Mouse (Mus musculus): ENCODE results near the gene Tmbim7.

Gene Tmbim7

DNA sequence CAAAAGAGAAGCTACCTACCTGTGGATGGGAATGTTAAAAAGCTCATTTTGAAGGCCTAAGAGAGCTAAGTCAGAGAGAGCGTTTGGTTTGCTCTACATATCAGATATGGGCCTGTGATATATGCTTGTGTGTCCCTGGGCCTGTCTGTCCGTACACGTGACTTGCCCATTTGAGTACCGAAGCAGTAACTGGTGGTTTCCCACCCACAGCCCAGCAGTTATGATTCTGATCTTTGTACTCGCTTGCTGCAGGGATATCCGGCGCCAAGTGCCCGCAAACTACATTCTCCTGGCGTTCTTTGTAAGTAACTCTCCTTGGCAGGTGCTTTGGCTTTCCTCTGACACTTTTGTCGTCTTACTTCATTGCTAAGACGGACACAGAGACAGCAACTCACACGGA lies 15.6 kb downstream of the Tmbim7 start:
- no peak for DNase-seq

DNA sequence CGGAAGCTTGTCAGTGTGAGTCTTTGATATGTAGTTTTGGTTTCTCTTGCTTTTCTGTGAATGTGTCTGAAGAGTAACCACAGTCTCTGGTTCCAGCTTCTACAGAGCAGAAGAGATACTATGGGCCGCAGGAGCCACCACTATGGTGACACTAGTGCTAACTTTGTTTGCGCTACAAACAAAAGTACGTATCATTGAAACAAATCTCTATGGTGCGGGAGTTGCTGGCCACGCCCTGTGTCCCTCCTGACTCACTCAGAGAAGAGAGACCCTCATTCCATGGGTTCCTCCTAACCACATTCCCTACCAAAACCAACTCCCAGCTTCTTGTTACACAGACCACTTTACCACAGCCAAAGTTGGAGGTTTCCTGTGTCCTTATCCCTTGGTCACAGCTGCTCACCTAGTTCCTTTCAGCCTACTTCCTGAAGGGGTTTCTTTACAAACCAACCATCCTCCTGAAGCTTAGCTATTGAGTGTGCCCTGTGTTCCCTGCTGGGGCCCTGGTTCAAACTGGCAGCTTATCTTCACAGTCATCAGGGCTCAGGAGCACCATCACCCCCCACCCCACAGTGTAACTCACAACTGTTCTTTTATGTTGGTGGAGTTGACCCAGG lies 19.1 kb downstream of the Tmbim7 start:
- DNase-seq: no peak

DNA sequence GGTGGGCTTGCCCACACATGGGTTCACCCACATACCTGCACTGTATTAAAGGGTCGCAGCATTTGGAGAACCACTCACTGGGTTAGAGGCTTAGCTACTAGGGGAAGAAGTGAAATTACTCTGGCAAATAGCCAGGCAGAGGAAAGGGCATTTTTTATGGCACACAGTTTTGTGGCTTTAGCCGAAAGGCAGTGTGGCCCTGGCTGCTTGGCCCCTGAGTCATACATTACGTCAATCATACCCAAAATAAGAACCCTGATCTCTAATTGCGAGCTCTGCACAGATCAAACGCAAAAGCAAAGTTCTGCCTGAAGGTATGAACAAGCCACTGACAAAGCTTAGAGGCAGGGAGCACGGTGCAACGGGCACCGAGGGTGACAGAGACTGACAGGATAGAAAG lies 37.3 kb downstream of the Tmbim7 start:
- no peak for DNase-seq

DNA sequence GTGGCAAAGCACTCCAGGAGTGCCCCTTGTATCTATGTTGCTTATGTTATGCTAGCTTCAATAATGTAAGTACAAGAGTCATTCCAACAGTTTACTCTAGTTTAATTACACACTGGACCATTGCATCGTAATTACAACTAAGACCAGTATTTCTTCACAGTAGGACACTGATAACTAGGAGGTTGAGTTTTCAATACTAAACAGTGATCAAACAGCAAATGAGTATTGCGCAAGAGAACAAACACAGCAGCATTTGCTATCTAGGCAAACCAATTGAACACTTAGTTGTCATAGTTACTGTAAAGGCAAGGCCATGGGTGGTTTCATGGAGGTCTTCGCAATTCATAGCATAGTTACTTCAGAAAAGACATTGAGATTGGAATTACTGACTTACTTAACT lies 40.3 kb downstream of the Tmbim7 start:
- DNase-seq: no peak

DNA sequence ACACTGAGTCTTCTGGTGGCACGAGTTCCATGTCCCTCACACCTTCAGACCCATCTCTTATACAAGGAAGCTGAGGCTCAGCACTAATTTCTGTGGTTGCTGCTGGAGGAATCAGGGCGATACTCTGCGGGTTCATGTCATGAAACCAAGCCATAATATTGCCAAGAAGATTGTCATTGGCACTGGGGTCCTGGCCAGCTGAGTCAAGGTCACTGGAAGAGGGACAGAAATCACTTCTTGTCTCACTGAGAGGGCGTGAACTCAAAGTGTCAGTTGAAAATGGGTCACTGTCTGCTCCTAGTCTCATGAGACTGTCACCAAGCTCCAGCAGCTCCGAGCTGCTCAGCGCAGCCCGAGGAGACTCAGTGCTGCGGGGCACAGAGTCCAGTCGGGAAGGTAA lies 42.0 kb downstream of the Tmbim7 start:
- no peak for DNase-seq

DNA sequence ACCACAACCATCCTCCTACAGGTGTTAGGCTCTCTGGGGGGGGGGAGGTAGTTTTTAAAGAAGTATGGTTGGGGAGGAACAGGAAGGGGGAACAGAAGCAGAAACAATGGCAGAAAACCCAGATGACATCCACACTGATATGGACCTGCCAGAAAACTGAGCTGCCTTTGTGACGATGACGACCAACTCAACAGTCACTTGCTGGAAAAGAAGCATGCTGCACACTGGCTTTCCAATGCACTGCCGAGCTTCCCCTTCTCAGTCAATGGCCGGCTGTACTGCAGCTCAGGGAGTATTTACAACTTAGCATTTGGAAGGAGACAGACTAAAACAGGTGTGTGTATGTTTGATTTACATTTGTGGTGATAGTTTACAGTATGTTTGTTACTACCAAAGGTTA lies 44.2 kb downstream of the Tmbim7 start:
- no peak for DNase-seq

DNA sequence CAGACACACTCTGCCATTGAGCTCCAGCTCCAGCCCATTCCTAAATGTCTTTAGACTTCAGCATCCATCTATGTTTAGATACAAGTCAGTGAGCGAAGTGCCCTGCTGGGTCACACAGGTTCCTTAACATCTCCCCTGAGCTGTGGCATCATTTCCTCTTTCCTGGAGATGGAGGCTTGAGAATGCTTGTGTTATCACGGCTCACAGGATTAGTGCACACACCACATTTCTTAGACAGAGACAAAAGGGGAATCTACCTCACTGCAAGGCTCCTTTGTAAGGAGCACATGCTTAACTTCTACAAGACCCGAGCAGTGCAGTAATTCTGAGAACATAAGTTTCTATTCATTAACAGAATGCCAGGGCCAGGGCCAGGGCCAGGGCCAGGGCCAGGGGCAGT lies 45.0 kb downstream of the Tmbim7 start:
- no peak for DNase-seq

DNA sequence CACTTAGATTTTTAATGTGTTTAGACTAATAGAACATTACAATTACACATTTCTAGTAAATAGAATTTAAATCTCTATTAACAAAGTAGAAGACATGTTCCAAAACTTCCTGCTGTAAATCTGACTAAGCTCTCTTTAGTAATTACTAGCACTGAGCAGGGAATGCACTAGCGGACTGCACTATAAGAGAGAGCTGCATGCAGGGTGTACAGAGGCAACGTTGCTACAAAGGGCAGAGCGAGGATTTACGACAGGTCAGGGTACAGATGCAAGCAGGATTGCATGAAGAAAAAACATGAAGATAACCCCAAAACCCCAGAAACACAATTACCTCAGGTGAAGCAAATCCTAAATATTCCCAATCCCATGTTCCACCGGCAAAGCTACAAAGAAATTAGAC lies 49.0 kb downstream of the Tmbim7 start:
- DNase-seq: no peak

DNA sequence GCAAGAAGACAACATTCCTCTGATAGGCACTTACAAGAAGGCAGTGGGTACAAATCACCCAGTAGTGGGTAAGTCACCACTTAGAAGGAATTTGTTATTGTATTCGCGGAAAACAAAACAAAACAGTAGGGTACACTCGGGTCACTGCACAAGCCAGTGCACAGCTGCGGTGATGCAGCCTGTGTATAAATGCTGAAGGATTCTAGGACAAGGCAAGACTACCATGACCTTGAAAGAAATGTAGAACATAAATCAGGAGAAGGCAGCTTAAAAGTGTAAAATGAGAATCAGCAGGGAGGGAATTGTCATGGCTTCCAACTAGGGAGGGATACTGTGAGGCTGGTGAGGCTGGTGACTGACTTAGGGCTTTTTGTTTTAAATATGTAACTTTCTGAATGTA lies 51.2 kb downstream of the Tmbim7 start:
- no peak for DNase-seq

DNA sequence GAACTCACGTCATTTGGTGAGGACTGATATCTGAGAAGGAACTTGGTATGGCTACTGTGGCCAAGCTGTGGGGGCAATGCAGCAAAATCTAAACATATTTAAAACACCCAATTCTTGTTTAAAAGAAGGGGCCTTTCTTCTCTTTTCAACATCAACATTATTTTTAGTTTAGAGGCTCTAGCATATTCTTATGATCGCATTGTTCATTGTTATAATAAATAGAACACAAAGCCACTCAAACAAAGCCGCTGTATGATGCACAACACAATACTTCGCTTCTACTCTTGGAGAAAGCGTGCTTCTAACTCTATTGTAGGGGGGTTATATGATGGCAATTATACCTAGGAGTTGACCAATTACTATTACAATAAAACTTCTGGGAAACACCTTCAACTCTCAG lies 64.8 kb downstream of the Tmbim7 start:
- DNase-seq: no peak

DNA sequence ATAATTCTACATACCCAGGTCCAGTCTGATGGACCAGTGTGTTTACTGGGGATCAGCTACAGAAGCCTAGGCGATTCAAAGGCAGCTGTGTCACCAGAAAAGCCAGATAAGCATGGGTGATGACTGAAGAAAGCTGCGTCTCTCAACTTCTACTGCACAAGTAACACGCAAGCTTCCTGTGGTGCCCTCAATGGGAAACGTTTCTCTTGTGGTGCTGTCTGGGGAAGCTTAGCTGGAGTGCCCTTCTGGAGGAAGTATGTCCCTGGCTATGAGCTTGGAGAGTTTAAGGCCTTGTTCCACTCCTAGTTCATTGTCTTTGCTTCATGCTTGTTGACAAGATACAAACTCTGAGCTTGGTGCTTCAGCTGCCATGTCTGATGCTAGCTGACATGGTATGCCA lies 68.4 kb downstream of the Tmbim7 start:
- DNase-seq: no peak

DNA sequence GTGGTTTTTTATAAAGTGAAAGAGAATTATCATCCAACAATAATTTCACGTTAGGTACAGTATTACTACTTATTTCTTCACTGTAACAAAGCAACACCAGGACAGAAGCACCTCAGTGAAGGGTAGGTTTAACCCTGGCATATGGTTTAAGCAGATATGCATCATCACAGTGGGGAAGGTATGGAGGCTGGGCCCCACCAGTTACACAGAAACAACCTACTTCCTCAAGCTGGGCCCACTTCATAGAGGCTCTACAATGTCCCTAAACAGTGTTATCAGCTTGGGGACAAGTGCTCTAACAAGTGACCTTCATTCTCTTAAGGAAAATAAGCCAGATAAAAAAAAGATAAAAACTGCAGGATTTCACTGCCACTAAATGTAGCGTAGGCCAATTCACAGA lies 71.9 kb downstream of the Tmbim7 start:
- DNase-seq: no peak

DNA sequence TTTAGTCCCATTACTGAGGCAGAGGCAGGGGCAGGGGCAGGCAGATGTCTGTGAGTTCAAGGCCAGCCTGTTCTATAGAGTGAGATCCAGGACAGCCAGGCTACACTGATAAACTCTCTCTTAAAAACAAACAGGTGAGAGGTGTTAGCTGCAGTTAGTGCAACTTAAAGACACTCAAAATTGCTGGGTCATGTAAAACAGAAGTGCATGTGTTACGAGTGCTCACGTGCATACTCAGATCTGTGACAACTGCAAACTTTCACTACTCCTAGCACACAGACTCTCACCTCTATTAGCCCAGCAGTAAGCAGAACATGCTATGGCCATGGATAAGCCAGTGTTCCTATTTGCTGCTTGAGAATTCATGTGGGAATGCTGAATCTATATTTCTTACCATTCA lies 72.4 kb downstream of the Tmbim7 start:
- no peak for DNase-seq

DNA sequence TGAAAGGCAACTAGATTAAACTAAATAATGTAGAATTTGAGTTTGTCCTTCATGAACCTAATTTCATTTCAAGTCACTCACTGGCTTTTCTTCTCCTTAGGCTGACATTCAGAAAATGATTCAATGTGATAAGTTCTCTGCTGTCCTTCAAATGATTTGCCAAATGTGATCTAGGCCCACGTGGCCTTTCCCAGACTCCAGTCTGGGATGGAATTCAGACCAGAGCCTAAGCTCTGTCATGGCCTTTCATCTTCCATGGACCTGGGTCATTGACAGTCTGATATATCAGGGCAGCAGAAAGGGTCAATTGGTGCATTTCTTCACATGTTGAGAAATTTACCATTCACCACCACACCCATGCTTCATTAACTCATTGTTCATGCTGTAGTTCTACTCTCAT lies 74.5 kb downstream of the Tmbim7 start:
- no peak for DNase-seq

DNA sequence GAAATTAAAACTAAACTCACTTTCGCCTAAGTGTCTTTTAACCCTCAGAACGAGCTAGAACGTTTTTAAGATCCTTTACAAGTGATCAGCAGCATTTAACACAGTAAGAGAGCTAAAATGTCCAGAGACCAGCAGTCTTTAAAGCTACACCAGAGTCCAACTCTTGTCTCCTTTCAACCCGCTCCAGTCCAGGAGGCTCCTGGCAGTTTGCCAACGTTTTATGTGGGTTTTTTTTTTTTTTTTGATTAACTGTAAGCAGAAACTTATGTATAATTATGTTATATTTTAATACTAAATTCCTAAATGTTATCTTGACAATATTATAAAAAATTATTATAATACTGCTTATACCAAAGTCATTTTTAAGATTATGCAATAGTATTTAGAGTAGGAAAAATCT lies 77.8 kb downstream of the Tmbim7 start:
- DNase-seq: no peak

Measured in spleen, adult 18-20 months (tissue).